Mouse (Mus musculus) cortical plate, adult 2 months (tissue): ENCODE results near the gene Minpp1.

Experiments used
- CTCF ChIP-seq: fragments of 200-500 bp; IDR thresholded peaks from 2 replicates; pipeline ENCODE4 v1.5.1; 2011; ENCODE audit warnings: mild to moderate bottlenecking, control low read depth, low read length; ENCODE audit not compliant: insufficient read depth; ENCODE audit errors: extremely low read depth
- POLR2A ChIP-seq: fragments of 200-500 bp; IDR thresholded peaks from 2 replicates; pipeline ENCODE4 v1.6.1; 2011; ENCODE audit warnings: mild to moderate bottlenecking, low read length, control low read depth; ENCODE audit not compliant: insufficient read depth; ENCODE audit errors: extremely low read depth

DNA sequence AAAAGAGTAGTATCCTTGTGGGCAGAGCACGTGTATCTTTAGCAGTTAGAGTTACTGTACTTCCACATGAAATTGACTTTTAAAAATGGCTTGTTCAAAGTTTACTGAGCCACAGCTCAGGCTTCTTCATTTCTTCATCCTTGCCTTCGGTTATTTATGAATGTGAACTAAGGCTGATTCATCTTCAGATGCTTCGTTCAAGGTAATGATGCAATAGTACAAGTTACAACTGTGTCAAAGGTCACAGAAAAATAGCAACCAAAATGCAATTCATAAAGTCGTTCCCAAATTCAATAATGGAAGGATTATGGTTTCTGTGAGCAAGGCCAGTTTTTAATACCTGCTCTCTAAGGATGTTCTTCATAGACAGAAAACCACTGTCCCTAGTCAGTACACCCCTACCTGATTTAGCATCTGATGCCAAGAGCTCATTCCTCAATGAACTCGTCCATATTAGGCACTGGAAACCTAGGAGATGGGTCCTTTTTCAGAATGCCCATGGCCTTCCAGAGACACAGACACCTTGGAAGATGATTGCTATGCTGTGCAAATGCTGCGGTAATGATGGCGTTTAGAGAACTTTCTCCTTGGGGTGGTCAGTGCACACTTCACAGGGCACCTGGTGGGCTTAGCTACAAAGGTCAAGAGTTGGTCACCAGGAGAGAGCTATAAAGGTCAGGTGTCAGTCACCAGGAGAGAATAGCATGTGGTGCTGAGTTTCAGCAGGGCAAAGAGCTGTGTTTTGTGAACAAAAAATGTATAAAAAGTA, 47.4 kb downstream of the Minpp1 start:
- no peak for TF ChIP-seq CTCF
- TF ChIP-seq POLR2A, result no peak
